Mouse (Mus musculus) embryonic facial prominence, embryonic 13.5 days (tissue): ENCODE measurements around the gene Pnma1. TPM values are rescaled to one million over a fixed set of nuclear protein-coding genes. Genes with fewer than 3 reads are reported as not detected.

ENCODE experiments used
- ATAC-seq: fragments of 200-750 bp; cut with Nextera tagmentation; 2 replicates; pipeline ENCODE4 v1.8.0; 2017; ENCODE audit warnings: low read depth; ENCODE audit not compliant: insufficient number of reproducible peaks, insufficient read depth, low FRiP score, low TSS enrichment
- H3K27ac ChIP-seq: fragments of 300-500 bp; sonication (generic); 2 replicates; pipeline ENCODE4 v1.5.1; 2015; ENCODE audit warnings: moderate library complexity, mild to moderate bottlenecking, inconsistent platforms
- H3K27me3 ChIP-seq: fragments of 300-500 bp; sonication (generic); 2 replicates; pipeline ENCODE4 v1.6.1; 2015; ENCODE audit warnings: mild to moderate bottlenecking, inconsistent platforms
- H3K36me3 ChIP-seq: fragments of 300-500 bp; sonication (generic); 2 replicates; pipeline ENCODE4 v1.6.1; 2015; ENCODE audit warnings: mild to moderate bottlenecking, inconsistent platforms
- H3K4me1 ChIP-seq: fragments of 300-500 bp; sonication (generic); 2 replicates; pipeline ENCODE4 v1.6.1; 2015; ENCODE audit warnings: inconsistent platforms
- H3K4me2 ChIP-seq: fragments of 300-500 bp; sonication (generic); 2 replicates; pipeline ENCODE4 v1.6.1; 2015; ENCODE audit warnings: moderate library complexity, mild to moderate bottlenecking, inconsistent platforms
- H3K4me3 ChIP-seq: fragments of 300-500 bp; sonication (generic); 2 replicates; pipeline ENCODE4 v1.5.1; 2015; ENCODE audit warnings: mild to moderate bottlenecking, inconsistent platforms
- H3K9ac ChIP-seq: fragments of 300-500 bp; sonication (generic); 2 replicates; pipeline ENCODE4 v1.6.1; 2015; ENCODE audit warnings: mild to moderate bottlenecking, inconsistent platforms
- H3K9me3 ChIP-seq: fragments of 300-500 bp; sonication (generic); 2 replicates; pipeline ENCODE4 v1.6.1; 2016; ENCODE audit warnings: inconsistent platforms
- WGBS: fragments of 180-500 bp; shearing (Covaris S2); methylation state at CpG from one replicate; pipeline ENCODE4 v1.1.7; 2015; ENCODE audit warnings: mixed read lengths; 5-methylcytosine and 5-hydroxymethylcytosine counted together
- polyA plus RNA-seq: library from polyadenylated mRNA; unstranded; fragments of >200 nt; fragmentation: Nextera tagmentation; extraction: Ambion mirVana; gene quantifications from 2 replicates; pipeline ENCODE4 v1.2.1, GENCODE M21; 2015

Pnma1 gene
- polyA plus RNA-seq, 1 experiment from 2014 or later = 1.1 TPM

DNA sequence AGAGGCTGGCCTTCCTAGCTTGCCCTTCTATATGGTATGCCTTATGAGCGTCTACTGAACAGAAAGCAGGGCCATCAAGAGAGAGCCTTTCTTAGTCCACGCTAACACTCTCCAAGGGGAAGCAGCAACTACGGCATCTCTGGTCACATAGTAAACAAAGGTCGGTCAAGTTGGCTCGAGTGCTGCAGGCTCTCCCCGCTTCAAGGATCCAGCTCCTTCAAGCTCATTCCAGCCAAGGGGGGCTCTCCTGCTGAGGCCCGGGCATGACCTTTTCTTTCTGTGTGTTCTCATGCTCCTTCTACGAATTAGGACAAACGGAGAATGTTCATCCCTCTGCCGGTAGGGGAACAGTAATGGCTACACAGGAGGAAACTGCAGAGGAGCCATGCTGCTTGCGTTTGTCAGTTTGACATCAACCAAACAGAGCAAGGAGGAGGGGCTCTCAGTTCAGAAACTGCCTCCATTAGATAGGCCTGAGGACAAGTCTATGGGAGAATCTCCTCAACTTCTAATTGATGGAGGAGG lies 15.4 kb upstream of the Pnma1 start:
- ATAC-seq = no peak
- Histone ChIP-seq H3K4me2 (no peak overlapping the region), H3K4me3 (no peak overlapping the region), H3K4me1 (peaks cover 30% of the 10 kb centered on the region), H3K9ac (no peak overlapping the region), H3K27me3 (no peaks in the 10 kb centered on the region), H3K27ac (no peak overlapping the region), H3K9me3 (no peaks in the 10 kb centered on the region), H3K36me3 (peaks cover 47% of the 10 kb centered on the region)
- 88% methylated on average over 11 of the region's 11 CpGs for WGBS

- H3K36me3 ChIP-seq = peaks cover 52% of the 10 kb centered on the region
- H3K27me3 ChIP-seq = no peaks in the 10 kb centered on the region
- H3K4me3 ChIP-seq = no peak overlapping the region
- no peaks in the 10 kb centered on the region for H3K9me3 ChIP-seq
- H3K4me2 ChIP-seq = no peak overlapping the region
- H3K4me1 ChIP-seq = peaks cover 30% of the 10 kb centered on the region
- no peak for ATAC-seq
- 86% methylated on average over 9 of the region's 9 CpGs for WGBS
- no peak overlapping the region for H3K9ac ChIP-seq
- no peak overlapping the region for H3K27ac ChIP-seq
These were observed 14.8 kb upstream of the Pnma1 start for GRCm38 (mm10) chr12:84163133-84163532.

GRCm38 (mm10) chr12:84161616-84162433 lies 13.5 kb upstream of the Pnma1 start:
- no peak overlapping the region for H3K4me2 ChIP-seq
- H3K36me3 ChIP-seq = peaks cover 63% of the 10 kb centered on the region
- no peak overlapping the region for H3K9ac ChIP-seq
- H3K9me3 ChIP-seq = no peaks in the 10 kb centered on the region
- peaks cover 27% of the 10 kb centered on the region for H3K4me1 ChIP-seq
- no peaks in the 10 kb centered on the region for H3K27me3 ChIP-seq
- H3K4me3 ChIP-seq = no peak overlapping the region
- 67% methylated on average over 14 of the region's 14 CpGs for WGBS
- peak; percentile 40; the same call in 1 of the 2 replicates for ATAC-seq
- no peak overlapping the region for H3K27ac ChIP-seq

GRCm38 (mm10) chr12:84161116-84161515 lies 12.8 kb upstream of the Pnma1 start:
- H3K9ac ChIP-seq = no peak overlapping the region
- H3K4me2 ChIP-seq = no peak overlapping the region
- no peaks in the 10 kb centered on the region for H3K9me3 ChIP-seq
- 76% methylated on average over 8 of the region's 8 CpGs for WGBS
- H3K27ac ChIP-seq = no peak overlapping the region
- peaks cover 70% of the 10 kb centered on the region for H3K36me3 ChIP-seq
- H3K27me3 ChIP-seq = no peaks in the 10 kb centered on the region
- no peak for ATAC-seq
- H3K4me1 ChIP-seq = peaks cover 21% of the 10 kb centered on the region
- no peak overlapping the region for H3K4me3 ChIP-seq

DNA sequence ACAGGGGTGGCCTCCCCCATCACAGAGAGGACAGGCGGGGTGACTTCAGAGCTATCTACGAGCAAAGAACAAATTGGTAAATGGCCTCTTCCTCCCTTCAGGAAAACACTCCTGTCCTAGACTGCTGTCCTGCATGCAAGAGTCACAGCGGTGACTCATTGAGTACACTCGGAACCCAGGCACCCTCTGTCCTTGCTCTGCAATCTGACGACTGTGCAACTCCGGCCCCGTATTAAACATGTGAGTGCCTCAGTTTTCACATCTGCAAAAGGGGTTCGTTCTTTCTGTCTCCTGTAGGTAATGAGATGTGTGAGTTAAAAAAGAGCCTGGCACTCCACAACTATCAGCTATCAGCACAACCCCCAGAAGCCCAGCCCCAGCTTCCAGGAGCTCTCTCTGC lies 12.2 kb upstream of the Pnma1 start:
- Histone ChIP-seq H3K36me3 (peaks cover 73% of the 10 kb centered on the region), H3K4me3 (no peak overlapping the region), H3K27me3 (no peaks in the 10 kb centered on the region), H3K4me1 (peaks cover 14% of the 10 kb centered on the region), H3K4me2 (no peak overlapping the region), H3K9me3 (no peaks in the 10 kb centered on the region), H3K27ac (no peak overlapping the region), H3K9ac (no peak overlapping the region)
- whole genome bisulfite sequencing = 93% methylated on average over 8 of the region's 8 CpGs
- ATAC-seq = no peak

GRCm38 (mm10) chr12:84158156-84158555 lies 9.9 kb upstream of the Pnma1 start:
- no peaks in the 10 kb centered on the region for H3K27me3 ChIP-seq
- 93% methylated on average over 14 of the region's 14 CpGs for WGBS
- peaks cover 79% of the 10 kb centered on the region for H3K36me3 ChIP-seq

GRCm38 (mm10) chr12:84156210-84156609 lies 7.9 kb upstream of the Pnma1 start:
- Histone ChIP-seq H3K4me1 (no peaks in the 10 kb centered on the region; the same call in 1 of the 2 replicates), H3K9ac (no peak overlapping the region), H3K9me3 (no peaks in the 10 kb centered on the region), H3K27ac (no peak overlapping the region), H3K27me3 (no peaks in the 10 kb centered on the region), H3K4me2 (no peak overlapping the region), H3K4me3 (no peak overlapping the region), H3K36me3 (peaks cover 87% of the 10 kb centered on the region)
- no peak for ATAC-seq
- WGBS = 91% methylated on average over 18 of the region's 18 CpGs

More at GRCm38 (mm10) chr12:84158156-84158555, 9.9 kb upstream of the Pnma1 start:
- Histone ChIP-seq H3K9ac (no peak overlapping the region), H3K4me3 (no peak overlapping the region), H3K4me1 (peaks cover 11% of the 10 kb centered on the region), H3K27ac (no peak overlapping the region), H3K4me2 (no peak overlapping the region), H3K9me3 (no peaks in the 10 kb centered on the region)
- ATAC-seq = no peak

- no peaks in the 10 kb centered on the region for H3K9me3 ChIP-seq
- no peak overlapping the region for H3K27ac ChIP-seq
- peaks cover 87% of the 10 kb centered on the region for H3K36me3 ChIP-seq
- H3K4me1 ChIP-seq = peaks cover 7% of the 10 kb centered on the region
- no peak overlapping the region for H3K9ac ChIP-seq
- no peaks in the 10 kb centered on the region for H3K27me3 ChIP-seq
- no peak overlapping the region for H3K4me3 ChIP-seq
- ATAC-seq = no peak
- no peak overlapping the region for H3K4me2 ChIP-seq
- 78% methylated on average over 2 of the region's 2 CpGs for WGBS
These were observed 7.2 kb upstream of the Pnma1 start for GRCm38 (mm10) chr12:84155523-84155871.

DNA sequence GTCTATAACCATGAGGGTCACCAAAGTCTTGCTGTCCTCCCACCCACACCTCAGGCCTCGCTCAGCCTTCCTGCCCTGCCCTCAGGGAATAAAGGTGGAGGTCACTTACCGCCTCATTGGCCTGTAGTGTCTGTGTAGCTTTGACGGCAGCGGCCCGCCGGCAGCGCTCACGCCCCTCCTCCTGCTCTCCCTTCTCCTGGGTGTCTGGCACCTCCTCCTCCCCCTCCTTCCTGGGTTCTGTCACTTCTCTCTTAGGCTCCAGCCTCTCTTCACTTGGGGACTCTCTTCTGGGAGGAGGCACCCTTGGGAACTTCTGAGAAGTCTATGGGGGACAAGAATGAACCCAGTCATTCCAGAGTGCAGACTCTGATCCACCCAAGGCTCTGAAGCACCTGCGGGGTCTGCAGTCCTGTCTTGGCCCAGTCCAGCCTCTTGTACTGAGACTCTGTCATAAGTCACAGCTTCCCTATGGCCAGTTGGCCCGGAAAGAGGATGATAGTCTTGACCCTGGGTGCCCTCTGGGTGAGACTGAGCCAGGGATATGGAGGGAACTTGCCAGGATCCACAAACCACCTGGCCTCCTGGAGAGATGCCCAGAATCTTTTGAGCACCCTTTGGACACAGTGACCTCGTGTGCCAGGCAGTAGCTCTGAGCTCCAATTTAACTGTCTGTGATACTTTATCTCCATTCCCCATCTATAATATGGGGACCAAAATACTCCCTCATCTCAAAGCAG lies 6.7 kb upstream of the Pnma1 start:
- Histone ChIP-seq H3K9me3 (no peaks in the 10 kb centered on the region), H3K4me1 (peaks cover 12% of the 10 kb centered on the region), H3K4me2 (no peak overlapping the region), H3K9ac (no peak overlapping the region), H3K4me3 (no peak overlapping the region), H3K36me3 (peaks cover 84% of the 10 kb centered on the region), H3K27me3 (no peaks in the 10 kb centered on the region), H3K27ac (no peak overlapping the region)
- 81% methylated on average over 11 of the region's 11 CpGs for WGBS
- no peak for ATAC-seq

DNA sequence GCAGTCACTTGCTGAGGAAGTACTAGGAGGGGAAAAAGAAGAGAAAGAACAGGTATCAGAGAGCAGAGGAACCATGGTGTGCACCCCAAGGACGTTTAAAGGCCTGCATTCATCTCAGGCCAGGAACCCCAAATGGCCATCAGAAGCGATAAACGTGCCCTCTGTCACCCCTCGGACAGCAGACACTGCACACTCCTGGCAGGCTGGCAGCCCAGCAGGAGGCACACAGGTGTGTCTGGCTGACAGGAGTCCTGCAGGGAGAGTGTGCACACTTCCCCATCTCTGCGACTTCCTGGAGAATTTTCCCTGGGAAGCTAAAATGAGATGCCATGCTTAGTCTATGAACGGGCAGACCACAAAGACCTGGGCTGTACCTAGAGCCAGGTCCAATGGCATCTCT lies 5.1 kb upstream of the Pnma1 start:
- Histone ChIP-seq H3K9me3 (no peaks in the 10 kb centered on the region), H3K27me3 (no peaks in the 10 kb centered on the region), H3K36me3 (peaks cover 68% of the 10 kb centered on the region), H3K9ac (no peak overlapping the region), H3K4me1 (peaks cover 18% of the 10 kb centered on the region), H3K4me2 (no peak overlapping the region), H3K27ac (no peak overlapping the region), H3K4me3 (no peak overlapping the region)
- ATAC-seq = no peak
- 85% methylated on average over 6 of the region's 6 CpGs for WGBS

GRCm38 (mm10) chr12:84152352-84153190 lies 4.3 kb upstream of the Pnma1 start:
- no peak overlapping the region for H3K9ac ChIP-seq
- H3K4me1 ChIP-seq = peaks cover 25% of the 10 kb centered on the region
- no peaks in the 10 kb centered on the region for H3K27me3 ChIP-seq
- WGBS = 70% methylated on average over 32 of the region's 32 CpGs
- H3K36me3 ChIP-seq = peaks cover 60% of the 10 kb centered on the region
- H3K27ac ChIP-seq = no peak overlapping the region
- no peak for ATAC-seq
- H3K4me2 ChIP-seq = no peak overlapping the region
- H3K9me3 ChIP-seq = no peaks in the 10 kb centered on the region
- H3K4me3 ChIP-seq = no peak overlapping the region
